Mouse (Mus musculus): ENCODE results near the gene Atp5f1.

GRCm38 (mm10) chr3:105910519-105911190 is 49.2 kb downstream of the Atp5f1 start:
- TF ChIP-seq CTCF (IDR thresholded peaks at IDR 0.05; ENCODE audit: low read depth, low read length) (no peak), EP300 (IDR thresholded peaks at IDR 0.05; ENCODE audit: insufficient read depth, low read depth, low read length) (no peak)
